Mouse (Mus musculus): Measurements from ENCODE around the gene Tsga10ip. TPM values are rescaled to one million over a fixed set of nuclear protein-coding genes. Genes with fewer than 3 reads are reported as not detected.

Gene Tsga10ip
- polyA plus RNA-seq, 1 experiment from 2014 or later: 1.7 TPM

GRCm38 (mm10) chr19:5390416-5390815 is 11.9 kb downstream of the Tsga10ip start:
- Histone ChIP-seq H3K9ac (ENCODE audit: low read depth, low read length) (peak overlapping the region; percentile 96; the same call in 1 of the 2 replicates), H3K27ac (ENCODE audit: low read depth, low read length) (no peak overlapping the region), H3K4me1 (ENCODE audit: control insufficient read depth, insufficient read depth, low read length) (peaks cover 23% of the 10 kb centered on the region), H3K4me3 (ENCODE audit: low read depth, low read length) (peak overlapping the region; percentile 100; the same call in 1 of the 2 replicates), H3K36me3 (ENCODE audit: control insufficient read depth, insufficient read depth, low read length) (0 out of 2 replicates have a peak, but pooled peaks cover 2% of the 10 kb centered on the region), H3K4me2 (peak overlapping the region; percentile 94), H3K27me3 (ENCODE audit: control insufficient read depth, insufficient read depth, low read length) (no peaks in the 10 kb centered on the region), H3K9me3 (replicated peaks; ENCODE audit: control insufficient read depth, low read length) (no peaks in the 10 kb centered on the region)
- no peak for ATAC-seq (replicated peaks; ENCODE audit: insufficient number of reproducible peaks, low FRiP score, low TSS enrichment)
- WGBS (ENCODE audit: insufficient replicate concordance): 54% methylated on average over 8 of the region's 8 CpGs

- Histone ChIP-seq H3K4me3 (ENCODE audit: low read depth, low read length) (peak overlapping the region; percentile 100), H3K27me3 (ENCODE audit: control insufficient read depth, insufficient read depth, low read length) (no peaks in the 10 kb centered on the region), H3K4me1 (ENCODE audit: control insufficient read depth, insufficient read depth, low read length) (peaks cover 23% of the 10 kb centered on the region), H3K4me2 (peak overlapping the region; percentile 94), H3K9ac (ENCODE audit: low read depth, low read length) (peak overlapping the region; percentile 96), H3K9me3 (replicated peaks; ENCODE audit: control insufficient read depth, low read length) (no peaks in the 10 kb centered on the region), H3K27ac (ENCODE audit: low read depth, low read length) (peak overlapping the region; percentile 86), H3K36me3 (ENCODE audit: control insufficient read depth, insufficient read depth, low read length) (0 out of 2 replicates have a peak, but pooled peaks cover 2% of the 10 kb centered on the region)
- WGBS (ENCODE audit: insufficient replicate concordance): 19% methylated on average over 12 of the region's 12 CpGs
- no peak; the same call in 1 of the 2 replicates for ATAC-seq (replicated peaks; ENCODE audit: insufficient number of reproducible peaks, low FRiP score, low TSS enrichment)
Observed at GRCm38 (mm10) chr19:5389647-5390046, 12.7 kb downstream of the Tsga10ip start.

GRCm38 (mm10) chr19:5388588-5389242 is 13.6 kb downstream of the Tsga10ip start, which contains the start of gene Sart1:
Gene Sart1, minus strand, starts transcription at chr19:5388703.
- Histone ChIP-seq H3K27me3 (ENCODE audit: control insufficient read depth, insufficient read depth, low read length) (no peaks in the 10 kb centered on the region), H3K36me3 (ENCODE audit: control insufficient read depth, insufficient read depth, low read length) (peaks cover 7% of the 10 kb centered on the region), H3K9ac (ENCODE audit: low read depth, low read length) (peak within 1 kb of the TSS; percentile 96), H3K4me3 (ENCODE audit: low read depth, low read length) (peak within 1 kb of the TSS; percentile 100), H3K27ac (ENCODE audit: low read depth, low read length) (peak within 1 kb of the TSS; percentile 86), H3K4me2 (peak within 1 kb of the TSS; percentile 94), H3K9me3 (replicated peaks; ENCODE audit: control insufficient read depth, low read length) (no peaks in the 10 kb centered on the region), H3K4me1 (ENCODE audit: control insufficient read depth, insufficient read depth, low read length) (peaks cover 23% of the 10 kb centered on the region)
- ATAC-seq (replicated peaks; ENCODE audit: insufficient number of reproducible peaks, low FRiP score, low TSS enrichment): peak; percentile 90
- 2% methylated on average over 43 of the region's 43 CpGs for WGBS (ENCODE audit: insufficient replicate concordance)

- peak overlapping the region; percentile 86 for H3K27ac ChIP-seq (ENCODE audit: low read depth, low read length)
- no peaks in the 10 kb centered on the region for H3K27me3 ChIP-seq (ENCODE audit: control insufficient read depth, insufficient read depth, low read length)
- H3K9me3 ChIP-seq (replicated peaks; ENCODE audit: control insufficient read depth, low read length): no peaks in the 10 kb centered on the region
- peak overlapping the region; percentile 94 for H3K4me2 ChIP-seq
- peak overlapping the region; percentile 96 for H3K9ac ChIP-seq (ENCODE audit: low read depth, low read length)
- peaks cover 13% of the 10 kb centered on the region for H3K36me3 ChIP-seq (ENCODE audit: control insufficient read depth, insufficient read depth, low read length)
- ATAC-seq (replicated peaks; ENCODE audit: insufficient number of reproducible peaks, low FRiP score, low TSS enrichment): peak; percentile 58
- H3K4me1 ChIP-seq (ENCODE audit: control insufficient read depth, insufficient read depth, low read length): peaks cover 23% of the 10 kb centered on the region
- peak overlapping the region; percentile 100 for H3K4me3 ChIP-seq (ENCODE audit: low read depth, low read length)
- under 1% methylated on average over 38 of the region's 43 CpGs for WGBS (ENCODE audit: insufficient replicate concordance)
Observed at GRCm38 (mm10) chr19:5388011-5388441, 14.3 kb downstream of the Tsga10ip start.

- ATAC-seq (replicated peaks; ENCODE audit: insufficient number of reproducible peaks, low FRiP score, low TSS enrichment): no peak
- H3K4me2 ChIP-seq: no peak overlapping the region
- H3K9me3 ChIP-seq (replicated peaks; ENCODE audit: control insufficient read depth, low read length): no peaks in the 10 kb centered on the region
- WGBS (ENCODE audit: insufficient replicate concordance): 91% methylated on average over 8 of the region's 8 CpGs
- H3K27me3 ChIP-seq (ENCODE audit: control insufficient read depth, insufficient read depth, low read length): no peaks in the 10 kb centered on the region
- peaks cover 15% of the 10 kb centered on the region for H3K4me1 ChIP-seq (ENCODE audit: control insufficient read depth, insufficient read depth, low read length)
- H3K9ac ChIP-seq (ENCODE audit: low read depth, low read length): no peak overlapping the region
- H3K27ac ChIP-seq (ENCODE audit: low read depth, low read length): no peak overlapping the region
- H3K4me3 ChIP-seq (ENCODE audit: low read depth, low read length): no peak overlapping the region
- peaks cover 42% of the 10 kb centered on the region for H3K36me3 ChIP-seq (ENCODE audit: control insufficient read depth, insufficient read depth, low read length)
Observed at GRCm38 (mm10) chr19:5384715-5385114, 17.6 kb downstream of the Tsga10ip start.

GRCm38 (mm10) chr19:5383326-5383725 is 19.0 kb downstream of the Tsga10ip start:
- 90% methylated on average over 12 of the region's 12 CpGs for WGBS (ENCODE audit: insufficient replicate concordance)
- Histone ChIP-seq H3K4me1 (ENCODE audit: control insufficient read depth, insufficient read depth, low read length) (peaks cover 13% of the 10 kb centered on the region), H3K9me3 (replicated peaks; ENCODE audit: control insufficient read depth, low read length) (no peaks in the 10 kb centered on the region), H3K27ac (ENCODE audit: low read depth, low read length) (no peak overlapping the region), H3K36me3 (ENCODE audit: control insufficient read depth, insufficient read depth, low read length) (peaks cover 51% of the 10 kb centered on the region), H3K4me2 (no peak overlapping the region), H3K4me3 (ENCODE audit: low read depth, low read length) (no peak overlapping the region), H3K9ac (ENCODE audit: low read depth, low read length) (no peak overlapping the region), H3K27me3 (ENCODE audit: control insufficient read depth, insufficient read depth, low read length) (no peaks in the 10 kb centered on the region)
- ATAC-seq (replicated peaks; ENCODE audit: insufficient number of reproducible peaks, low FRiP score, low TSS enrichment): no peak

- ATAC-seq (replicated peaks; ENCODE audit: insufficient number of reproducible peaks, low FRiP score, low TSS enrichment): no peak
Observed at GRCm38 (mm10) chr19:5377446-5377845, 24.9 kb downstream of the Tsga10ip start.

GRCm38 (mm10) chr19:5374748-5375147 is 27.6 kb downstream of the Tsga10ip start:
- H3K27me3 ChIP-seq (ENCODE audit: control insufficient read depth, insufficient read depth, low read length): no peaks in the 10 kb centered on the region
- no peaks in the 10 kb centered on the region for H3K9me3 ChIP-seq (replicated peaks; ENCODE audit: control insufficient read depth, low read length)
- H3K4me3 ChIP-seq (ENCODE audit: low read depth, low read length): no peak overlapping the region
- no peak overlapping the region; the same call in 1 of the 2 replicates for H3K9ac ChIP-seq (ENCODE audit: low read depth, low read length)
- H3K27ac ChIP-seq (ENCODE audit: low read depth, low read length): no peak overlapping the region
- no peak overlapping the region for H3K4me2 ChIP-seq
- ATAC-seq (replicated peaks; ENCODE audit: insufficient number of reproducible peaks, low FRiP score, low TSS enrichment): no peak
- 66% methylated on average over 4 of the region's 4 CpGs for WGBS (ENCODE audit: insufficient replicate concordance)
- no peaks in the 10 kb centered on the region for H3K4me1 ChIP-seq (ENCODE audit: control insufficient read depth, insufficient read depth, low read length)
- H3K36me3 ChIP-seq (ENCODE audit: control insufficient read depth, insufficient read depth, low read length): peaks cover 33% of the 10 kb centered on the region

More at GRCm38 (mm10) chr19:5377446-5377845, 24.9 kb downstream of the Tsga10ip start:
- Histone ChIP-seq H3K27me3 (ENCODE audit: control insufficient read depth, insufficient read depth, low read length) (no peaks in the 10 kb centered on the region), H3K27ac (ENCODE audit: low read depth, low read length) (no peak overlapping the region), H3K4me1 (ENCODE audit: control insufficient read depth, insufficient read depth, low read length) (no peaks in the 10 kb centered on the region), H3K36me3 (ENCODE audit: control insufficient read depth, insufficient read depth, low read length) (peaks cover 37% of the 10 kb centered on the region), H3K9me3 (replicated peaks; ENCODE audit: control insufficient read depth, low read length) (no peaks in the 10 kb centered on the region), H3K4me2 (no peak overlapping the region), H3K4me3 (ENCODE audit: low read depth, low read length) (no peak overlapping the region), H3K9ac (ENCODE audit: low read depth, low read length) (no peak overlapping the region)
- WGBS (ENCODE audit: insufficient replicate concordance): 90% methylated on average over 1 of the region's 1 CpGs

Data from heart, embryonic 11.5 days (tissue).